13 mouse cellular contexts compared by ENCODE assay signal in the genomic region with DNA sequence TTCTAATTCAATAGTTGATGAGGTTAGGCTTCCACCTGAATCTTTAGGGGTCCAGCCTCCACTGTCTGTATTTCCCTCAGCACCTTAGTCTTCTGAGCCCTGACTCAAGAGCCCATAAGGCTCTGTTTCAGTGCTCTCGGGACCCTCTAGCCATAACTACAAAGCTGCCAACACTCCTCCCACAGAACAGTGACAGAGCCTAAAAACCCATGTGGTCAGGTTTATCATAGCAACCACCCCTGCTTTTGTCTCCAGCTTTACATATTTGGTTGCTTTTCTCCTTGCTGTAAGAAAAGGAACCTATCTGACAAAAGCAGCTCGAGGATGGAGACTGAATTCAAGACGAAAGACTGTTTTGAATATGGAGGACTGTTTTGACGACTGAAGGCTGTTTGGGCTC.
"Had no signal": no experiment of that assay in that cellular context is flagged by ENCODE, and none has a peak within 500 bp of the region (broad histone marks: within the 10 kb centered on the region; RNA-seq: fewer than 3 reads in every experiment).

No protein-coding gene starts in this region.

- H3K27ac ChIP-seq: kidney, embryonic 15.5 days; limb, embryonic 10.5 days; liver, embryonic 15.5 days; neural tube, embryonic 15.5 days; stomach, postnatal 0 days had no signal

- H3K4me3 ChIP-seq: kidney, embryonic 15.5 days; limb, embryonic 10.5 days; liver, embryonic 15.5 days; myocyte; neural tube, embryonic 15.5 days had no signal

- H3K27me3 ChIP-seq: kidney, embryonic 15.5 days; liver, embryonic 15.5 days; neural tube, embryonic 15.5 days had no signal

- DNase-seq: kidney, adult 2 months; kidney, postnatal 14 days; lung, adult 2 months; lung, postnatal 36 days; midbrain, embryonic 14.5 days; thymus, adult 2 months; thymus, postnatal 25 days had no signal

- H3K4me1 ChIP-seq: kidney, embryonic 15.5 days; limb, embryonic 10.5 days; liver, embryonic 15.5 days; neural tube, embryonic 15.5 days had no signal

- H3K9me3 ChIP-seq: kidney, embryonic 15.5 days; limb, embryonic 10.5 days; liver, embryonic 15.5 days; neural tube, embryonic 15.5 days had no signal

- H3K36me3 ChIP-seq: kidney, embryonic 15.5 days; limb, embryonic 10.5 days; liver, embryonic 15.5 days; neural tube, embryonic 15.5 days had no signal
